Mouse (Mus musculus) hindbrain, postnatal 0 days (tissue): Measurements from ENCODE around the gene Gtpbp2. TPM values are rescaled to one million over a fixed set of nuclear protein-coding genes. Genes with fewer than 3 reads are reported as not detected.

Experiments used
- ATAC-seq: fragments of 200-750 bp; cut with Nextera tagmentation; 2 replicates; pipeline ENCODE4 v1.8.0; 2017; ENCODE audit warnings: mild to moderate bottlenecking, moderate TSS enrichment, moderate library complexity
- DNase-seq: peaks from one replicate; pipeline ENCODE4 v3.0.0-alpha.2; 2015; ENCODE audit warnings: low spot score
- H3K27ac ChIP-seq: fragments of 300-500 bp; sonication (generic); 2 replicates; pipeline ENCODE4 v1.5.1; 2014; ENCODE audit warnings: mild to moderate bottlenecking
- H3K27me3 ChIP-seq: fragments of 300-500 bp; sonication (generic); 2 replicates; pipeline ENCODE4 v1.6.1; 2014; ENCODE audit warnings: low read length, mixed read lengths; ENCODE audit not compliant: insufficient read depth
- H3K36me3 ChIP-seq: fragments of 300-500 bp; sonication (generic); 2 replicates; pipeline ENCODE4 v1.6.1; 2014; ENCODE audit warnings: low read length, mixed read lengths; ENCODE audit not compliant: insufficient read depth
- H3K4me1 ChIP-seq: fragments of 300-500 bp; sonication (generic); 2 replicates; pipeline ENCODE4 v1.6.1; 2014; ENCODE audit warnings: antibody characterized with exemption, low read length, mixed read lengths; ENCODE audit not compliant: insufficient read depth
- H3K4me2 ChIP-seq: fragments of 300-500 bp; sonication (generic); 2 replicates; pipeline ENCODE4 v1.6.1; 2014; ENCODE audit warnings: low read depth, mild to moderate bottlenecking, low read length, moderate library complexity, mixed read lengths
- H3K4me3 ChIP-seq: fragments of 300-500 bp; sonication (generic); 2 replicates; pipeline ENCODE4 v1.5.1; 2014; ENCODE audit warnings: low read length
- H3K9ac ChIP-seq: fragments of 300-500 bp; sonication (generic); replicated peaks from 2 replicates; pipeline ENCODE4 v1.6.1; 2014; ENCODE audit warnings: mild to moderate bottlenecking, low read length, moderate library complexity, mixed read lengths
- H3K9me3 ChIP-seq: fragments of 300-500 bp; sonication (generic); 2 replicates; pipeline ENCODE4 v1.6.1; 2016; ENCODE audit warnings: low read length, mixed read lengths
- CTCF ChIP-seq: IDR thresholded peaks from 2 replicates; pipeline ENCODE4 v1.5.1; 2016; ENCODE audit warnings: antibody characterized with exemption, control low read depth, low read depth
- WGBS: fragments of 180-500 bp; shearing (Covaris S2); extraction: QIAGEN DNeasy Blood & Tissue Kit; methylation state at CpG from one replicate; pipeline ENCODE4 v1.1.7; 2014; 5-methylcytosine and 5-hydroxymethylcytosine counted together
- polyA plus RNA-seq: library from polyadenylated mRNA; unstranded; fragments of >200 nt; fragmentation: Nextera tagmentation; extraction: Ambion mirVana; gene quantifications from 2 replicates; pipeline ENCODE4 v1.2.1, GENCODE M21; 2015
- total RNA-seq: library from RNA; depleted of rRNA; stranded (reverse); fragments of >200 nt; gene quantifications from 2 replicates; pipeline ENCODE4 v1.2.3, GENCODE M21; 2014

Gtpbp2 gene
- total and polyA plus RNA-seq, 2 experiments from 2014 or later = 25.8 to 94.8 TPM

DNA sequence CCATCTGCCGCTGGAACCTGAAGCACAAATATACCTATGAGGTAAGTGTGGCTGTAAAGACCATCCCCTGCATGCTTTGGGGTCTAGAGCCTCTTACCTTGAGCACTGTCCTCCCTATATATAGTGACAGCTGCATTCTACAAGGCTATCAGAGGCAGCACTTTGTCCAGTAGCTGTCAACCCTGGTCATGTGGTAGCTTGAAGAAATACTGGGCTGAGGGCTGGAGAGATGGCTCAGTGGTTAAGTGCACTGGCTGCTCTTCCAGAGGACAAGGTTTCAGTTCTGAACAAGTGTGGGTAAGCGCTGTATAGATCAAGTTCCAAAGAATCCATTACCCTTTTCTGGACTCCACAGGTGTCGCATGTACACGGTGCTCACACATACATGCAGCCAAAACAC, 38.0 kb upstream of the Gtpbp2 start:
- H3K4me2 ChIP-seq = no peak overlapping the region
- no peaks in the 10 kb centered on the region for H3K27me3 ChIP-seq
- DNase-seq (no peak), ATAC-seq (no peak)
- H3K4me3 ChIP-seq = no peak overlapping the region
- peaks cover 62% of the 10 kb centered on the region for H3K36me3 ChIP-seq
- H3K9ac ChIP-seq = no peak overlapping the region
- no peak overlapping the region for H3K27ac ChIP-seq
- no peaks in the 10 kb centered on the region for H3K4me1 ChIP-seq
- 96% methylated on average over 4 of the region's 4 CpGs for WGBS
- no peaks in the 10 kb centered on the region for H3K9me3 ChIP-seq
- no peak for TF ChIP-seq CTCF

DNA sequence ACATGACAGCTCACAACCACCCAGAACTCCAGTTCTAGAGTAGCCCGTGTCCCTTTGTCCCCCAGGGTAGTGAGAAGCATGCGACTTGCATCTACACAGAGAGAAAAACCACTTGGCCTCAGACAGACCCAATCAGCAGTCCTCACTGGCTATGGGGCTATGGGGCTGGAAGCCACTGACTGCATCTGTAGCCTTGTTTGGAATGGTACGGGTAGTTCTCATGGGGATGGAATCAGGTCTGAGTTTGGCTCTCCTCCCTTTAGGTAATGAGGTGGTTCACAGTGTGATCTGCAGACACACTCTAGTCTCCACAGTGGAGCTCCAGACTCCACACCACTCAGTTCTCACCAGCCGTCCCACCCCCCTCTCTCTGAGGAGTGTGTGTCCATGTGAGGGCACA, 37.5 kb upstream of the Gtpbp2 start:
- H3K36me3 ChIP-seq = peaks cover 67% of the 10 kb centered on the region
- H3K27ac ChIP-seq = no peak overlapping the region
- WGBS = 95% methylated on average over 4 of the region's 4 CpGs
- DNase-seq (no peak), ATAC-seq (no peak)
- no peak for TF ChIP-seq CTCF
- no peak overlapping the region for H3K4me3 ChIP-seq
- no peaks in the 10 kb centered on the region for H3K4me1 ChIP-seq
- H3K4me2 ChIP-seq = no peak overlapping the region
- no peaks in the 10 kb centered on the region for H3K27me3 ChIP-seq
- no peak overlapping the region for H3K9ac ChIP-seq
- no peaks in the 10 kb centered on the region for H3K9me3 ChIP-seq

DNA sequence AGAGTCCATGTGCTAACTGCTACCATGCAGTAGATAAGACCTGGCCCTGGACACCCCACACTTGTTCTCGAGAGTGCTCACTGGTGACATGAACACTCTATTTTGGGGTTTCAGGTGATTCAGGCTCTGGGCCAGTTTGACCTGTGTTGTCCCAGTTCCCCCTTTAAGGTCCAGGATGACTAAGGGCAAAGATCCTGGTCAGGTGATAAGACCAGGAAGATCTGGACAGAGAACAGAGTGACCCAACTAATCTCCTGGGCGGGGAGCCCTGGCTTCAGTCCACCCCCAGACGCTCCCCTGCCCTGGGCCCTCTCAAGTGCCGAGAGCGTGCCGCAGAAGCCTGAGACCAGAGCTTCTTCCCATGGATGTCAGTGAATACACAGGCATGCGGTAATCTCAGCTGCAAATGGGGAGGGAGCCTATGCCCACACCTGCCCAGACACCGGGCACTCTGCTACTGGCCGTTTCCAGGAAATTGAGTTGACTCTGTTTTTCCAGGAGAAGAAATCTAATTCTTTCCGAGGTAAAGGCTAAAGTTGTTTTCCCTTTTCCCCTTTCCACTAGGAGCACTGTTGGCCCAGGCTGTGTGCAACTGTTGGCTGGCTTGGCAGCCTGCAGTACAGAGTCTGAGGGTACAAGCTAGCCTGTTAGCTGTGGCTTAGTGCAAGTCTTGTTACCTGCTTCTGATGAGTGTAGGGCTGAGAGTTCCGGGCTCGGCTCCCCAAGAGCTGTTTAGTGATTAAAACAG, 36.7 kb upstream of the Gtpbp2 start:
- Histone ChIP-seq H3K4me1 (no peaks in the 10 kb centered on the region), H3K9me3 (no peaks in the 10 kb centered on the region), H3K27ac (no peak overlapping the region), H3K36me3 (peaks cover 72% of the 10 kb centered on the region), H3K27me3 (no peaks in the 10 kb centered on the region), H3K4me2 (no peak overlapping the region), H3K9ac (no peak overlapping the region), H3K4me3 (no peak overlapping the region)
- 90% methylated on average over 12 of the region's 12 CpGs for WGBS
- no peak for TF ChIP-seq CTCF
- ATAC-seq = no peak
- no peak for DNase-seq

DNA sequence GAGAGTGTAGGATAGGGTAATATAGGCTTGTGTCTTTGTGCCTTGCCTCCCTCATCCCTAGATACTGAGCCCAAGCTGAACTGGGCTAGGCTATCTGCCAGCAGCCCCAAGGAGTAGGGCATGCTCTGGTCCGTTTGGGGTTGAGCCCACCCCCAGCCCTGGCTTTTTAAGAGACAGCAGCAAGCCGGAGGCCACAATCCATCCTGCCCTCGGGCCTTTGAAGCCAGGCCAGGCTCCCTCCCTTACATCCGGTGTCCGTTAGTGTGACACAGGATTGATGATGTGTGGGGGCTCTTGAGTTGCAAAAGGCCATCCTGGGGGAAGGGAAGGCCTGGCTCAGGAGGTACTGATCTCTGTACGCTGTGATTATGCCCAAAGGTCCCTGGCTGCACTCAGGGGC, 34.2 kb upstream of the Gtpbp2 start:
- H3K4me2 ChIP-seq = no peak overlapping the region
- H3K36me3 ChIP-seq = peaks cover 70% of the 10 kb centered on the region
- ATAC-seq = no peak
- H3K4me1 ChIP-seq = no peaks in the 10 kb centered on the region
- H3K4me3 ChIP-seq = no peak overlapping the region
- H3K27me3 ChIP-seq = no peaks in the 10 kb centered on the region
- WGBS = 79% methylated on average over 6 of the region's 6 CpGs
- H3K9ac ChIP-seq = no peak overlapping the region
- no peak for TF ChIP-seq CTCF
- no peaks in the 10 kb centered on the region for H3K9me3 ChIP-seq
- H3K27ac ChIP-seq = no peak overlapping the region
- no peak for DNase-seq

DNA sequence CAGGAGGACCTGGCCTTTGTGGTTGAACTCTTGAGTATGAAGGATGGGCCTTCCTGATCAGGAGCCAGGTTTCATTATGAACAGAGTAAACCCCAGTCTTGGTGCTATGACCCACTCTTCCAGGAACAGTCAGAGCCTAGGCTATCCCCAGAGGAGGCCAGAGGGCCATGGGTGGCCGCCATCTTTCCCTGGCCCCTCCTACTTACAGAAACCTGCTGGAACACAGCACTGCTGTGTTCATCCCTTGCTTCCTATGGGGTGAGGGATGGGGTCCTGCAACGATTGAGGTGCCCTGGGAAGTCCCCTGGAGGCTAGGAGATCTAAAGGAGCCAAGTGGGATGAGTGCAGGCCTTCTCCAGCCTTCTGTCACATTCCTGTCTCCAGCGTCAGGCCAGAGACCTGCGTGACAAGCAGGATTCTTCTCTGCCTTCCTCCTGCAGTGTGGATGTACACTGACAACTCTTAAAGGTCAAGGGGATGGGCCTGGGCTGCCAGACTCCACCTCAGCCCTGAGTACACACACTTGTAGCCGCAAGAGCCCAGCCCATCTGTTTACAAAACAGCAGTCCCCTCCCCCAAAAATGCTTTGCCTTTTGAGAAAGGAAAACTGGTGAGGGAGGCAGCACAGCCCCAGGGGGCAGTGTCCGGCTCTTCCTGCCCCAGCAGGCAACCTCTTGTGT, 32.9 kb upstream of the Gtpbp2 start:
- peaks cover 63% of the 10 kb centered on the region for H3K36me3 ChIP-seq
- no peak overlapping the region for H3K9ac ChIP-seq
- no peak for TF ChIP-seq CTCF
- 76% methylated on average over 6 of the region's 6 CpGs for WGBS
- no peak overlapping the region for H3K4me2 ChIP-seq
- no peaks in the 10 kb centered on the region for H3K27me3 ChIP-seq
- H3K9me3 ChIP-seq = no peaks in the 10 kb centered on the region
- no peak for ATAC-seq
- H3K4me3 ChIP-seq = no peak overlapping the region
- no peak for DNase-seq
- H3K4me1 ChIP-seq = no peaks in the 10 kb centered on the region
- H3K27ac ChIP-seq = no peak overlapping the region

DNA sequence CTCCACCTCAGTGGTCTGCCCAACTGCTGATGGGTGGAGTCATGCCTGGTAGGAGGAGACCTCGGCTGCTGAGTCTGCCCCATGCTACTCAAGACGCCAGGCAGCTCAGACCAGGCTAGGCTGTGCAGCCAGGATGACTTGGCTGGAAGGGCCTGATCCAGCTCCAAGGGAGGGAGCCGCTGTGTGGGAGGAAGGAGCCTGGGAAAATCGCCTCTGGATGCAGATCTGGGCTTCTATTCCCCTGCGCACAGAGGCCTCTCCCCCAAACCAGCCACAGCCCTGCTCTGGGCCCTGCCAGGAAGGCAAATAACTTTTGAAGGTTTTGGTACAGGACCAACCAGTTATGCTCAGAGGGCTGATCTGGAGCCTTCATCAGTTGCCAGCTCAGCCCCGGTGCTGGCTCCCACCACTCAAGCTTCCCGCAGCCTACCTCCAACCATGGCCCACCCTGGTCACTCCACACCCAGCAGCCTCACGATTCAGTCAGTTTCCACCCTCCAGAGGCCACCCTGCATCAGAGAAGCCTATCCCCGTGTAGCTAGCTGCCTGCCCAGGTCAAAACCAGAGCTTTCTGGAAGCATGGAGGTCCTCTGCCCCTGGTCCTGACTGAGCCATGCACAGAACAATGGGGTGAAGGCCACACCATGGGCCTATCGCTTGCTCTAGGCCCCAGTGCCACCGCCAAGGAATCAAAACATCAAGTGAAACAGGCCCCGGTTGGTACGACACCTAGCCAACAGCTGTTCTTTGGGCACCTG, 30.9 kb upstream of the Gtpbp2 start:
- Histone ChIP-seq H3K4me1 (no peaks in the 10 kb centered on the region), H3K27me3 (no peaks in the 10 kb centered on the region), H3K9me3 (no peaks in the 10 kb centered on the region), H3K9ac (no peak overlapping the region), H3K4me3 (no peak overlapping the region), H3K27ac (no peak overlapping the region), H3K4me2 (no peak overlapping the region), H3K36me3 (peaks cover 43% of the 10 kb centered on the region)
- 75% methylated on average over 13 of the region's 13 CpGs for WGBS
- DNase-seq (no peak), ATAC-seq (peak; percentile 48; the same call in 1 of the 2 replicates)
- no peak for TF ChIP-seq CTCF
